Mouse (Mus musculus): ENCODE measurements at regions not wholly inside any gene's neighbourhood (a gene's known extent, or its start where the extent isn't known, plus 50 kb on each side); places are given as distances from the start of the nearest gene placed in this dataset.

- TF ChIP-seq EP300 (IDR thresholded peaks at IDR 0.05; ENCODE audit: low read depth) (no peak), CTCF (IDR thresholded peaks at IDR 0.05; ENCODE audit: low read depth) (no peak)
Measured at GRCm38 (mm10) chr14:24906916-24907315, 420.0 kb downstream of the Rps24 start.
